Mouse (Mus musculus) heart, embryonic 14.5 days (tissue): ENCODE measurements at regions not wholly inside any gene's neighbourhood (a gene's known extent, or its start where the extent isn't known, plus 50 kb on each side); places are given as distances from the start of the nearest gene placed in this dataset.

Experiments
- ATAC-seq: fragments of 200-750 bp; cut with Nextera tagmentation; 2 replicates; pipeline ENCODE4 v1.8.0; 2017; ENCODE audit warnings: low read depth, moderate TSS enrichment; ENCODE audit not compliant: insufficient number of reproducible peaks, insufficient read depth, low FRiP score
- H3K27ac ChIP-seq, 2 experiments: fragments of 200-500 bp in 1 of 2; fragments of 300-500 bp in 1 of 2; sonication (generic) in 1 of 2; replicated peaks in 1 of 2; 2 replicates each; pipeline ENCODE4 v1.5.1; 2012 to 2014; ENCODE audit warnings: low read depth in 2 of 2, low read length in 2 of 2, control low read depth in 1 of 2, mild to moderate bottlenecking in 1 of 2, mixed read lengths in 1 of 2; ENCODE audit not compliant: control insufficient read depth in 1 of 2, insufficient read depth in 1 of 2
- H3K27me3 ChIP-seq: fragments of 300-500 bp; sonication (generic); 2 replicates; pipeline ENCODE4 v1.6.1; 2014; ENCODE audit warnings: mild to moderate bottlenecking, low read length, control low read depth; ENCODE audit not compliant: control insufficient read depth, insufficient read depth
- H3K36me3 ChIP-seq: fragments of 300-500 bp; sonication (generic); 2 replicates; pipeline ENCODE4 v1.6.1; 2014; ENCODE audit warnings: mild to moderate bottlenecking, control low read depth, low read length, mixed read lengths; ENCODE audit not compliant: control insufficient read depth, insufficient read depth
- H3K4me1 ChIP-seq, 2 experiments: fragments of 200-500 bp in 1 of 2; fragments of 300-500 bp in 1 of 2; sonication (generic) in 1 of 2; 2 replicates each; pipeline ENCODE4 v1.6.1; 2012 to 2014; ENCODE audit warnings: low read length in 2 of 2, control low read depth in 1 of 2, mixed read lengths in 1 of 2; ENCODE audit not compliant: control insufficient read depth in 2 of 2, insufficient read depth in 2 of 2
- H3K4me2 ChIP-seq: fragments of 300-500 bp; sonication (generic); 2 replicates; pipeline ENCODE4 v1.6.1; 2014; ENCODE audit warnings: mild to moderate bottlenecking, low read length
- H3K4me3 ChIP-seq, 2 experiments: fragments of 200-500 bp in 1 of 2; fragments of 300-500 bp in 1 of 2; sonication (generic) in 1 of 2; 2 replicates each; pipeline ENCODE4 v1.5.1; 2012 to 2014; ENCODE audit warnings: low read length in 2 of 2, mild to moderate bottlenecking in 2 of 2, control low read depth in 1 of 2, low read depth in 1 of 2, moderate library complexity in 1 of 2; ENCODE audit not compliant: control insufficient read depth in 1 of 2, insufficient read depth in 1 of 2
- H3K9ac ChIP-seq: fragments of 300-500 bp; sonication (generic); 2 replicates; pipeline ENCODE4 v1.6.1; 2014; ENCODE audit warnings: mild to moderate bottlenecking, low read length
- H3K9me3 ChIP-seq: fragments of 300-500 bp; sonication (generic); 2 replicates; pipeline ENCODE4 v1.6.1; 2016; ENCODE audit warnings: low read length, control low read depth; ENCODE audit not compliant: control insufficient read depth
- WGBS: fragments of 180-500 bp; shearing (Covaris S2); extraction: QIAGEN DNeasy Blood & Tissue Kit; methylation state at CpG from one replicate; pipeline ENCODE4 v1.1.7; 2014; 5-methylcytosine and 5-hydroxymethylcytosine counted together

- Histone ChIP-seq H3K9ac (no peak overlapping the region), H3K27ac (no peak overlapping the region), H3K9me3 (no peaks in the 10 kb centered on the region), H3K4me2 (no peak overlapping the region), H3K27me3 (no peaks in the 10 kb centered on the region), H3K4me1 (no peaks in the 10 kb centered on the region), H3K4me3 (no peak overlapping the region), H3K36me3 (no peaks in the 10 kb centered on the region)
- 50% methylated on average over 1 of the region's 1 CpGs for WGBS
- ATAC-seq = no peak
Measured at GRCm38 (mm10) chrX:77307374-77307773, 203.4 kb upstream of the Tbl1x start.

- no peaks in the 10 kb centered on the region for H3K27me3 ChIP-seq
- WGBS = 73% methylated on average over 3 of the region's 3 CpGs
- H3K36me3 ChIP-seq = no peaks in the 10 kb centered on the region
- no peaks in the 10 kb centered on the region for H3K9me3 ChIP-seq
- H3K4me3 ChIP-seq = no peak overlapping the region
- no peaks in the 10 kb centered on the region for H3K4me1 ChIP-seq
- no peak overlapping the region for H3K4me2 ChIP-seq
- no peak for ATAC-seq
- H3K27ac ChIP-seq = no peak overlapping the region
- no peak overlapping the region for H3K9ac ChIP-seq
Measured at GRCm38 (mm10) chrX:77314384-77314783, 196.4 kb upstream of the Tbl1x start.

GRCm38 (mm10) chrX:77323644-77324043 is 187.2 kb upstream of the Tbl1x start:
- no peaks in the 10 kb centered on the region for H3K9me3 ChIP-seq
- H3K4me3 ChIP-seq = no peak overlapping the region
- H3K27me3 ChIP-seq = no peaks in the 10 kb centered on the region
- no peak overlapping the region for H3K9ac ChIP-seq
- WGBS = 24% methylated on average over 4 of the region's 4 CpGs
- H3K4me1 ChIP-seq = no peaks in the 10 kb centered on the region
- no peaks in the 10 kb centered on the region for H3K36me3 ChIP-seq
- H3K4me2 ChIP-seq = no peak overlapping the region
- ATAC-seq = no peak
- no peak overlapping the region for H3K27ac ChIP-seq

GRCm38 (mm10) chrX:77353181-77353580 is 157.6 kb upstream of the Tbl1x start:
- WGBS = 32% methylated on average over 2 of the region's 2 CpGs
- Histone ChIP-seq H3K36me3 (no peaks in the 10 kb centered on the region), H3K9ac (no peak overlapping the region), H3K27me3 (no peaks in the 10 kb centered on the region), H3K9me3 (no peaks in the 10 kb centered on the region), H3K4me3 (no peak overlapping the region), H3K27ac (no peak overlapping the region), H3K4me1 (no peaks in the 10 kb centered on the region), H3K4me2 (no peak overlapping the region)
- ATAC-seq = no peak

GRCm38 (mm10) chrX:77360551-77360950 is 150.3 kb upstream of the Tbl1x start:
- 37% methylated on average over 2 of the region's 2 CpGs for WGBS
- Histone ChIP-seq H3K4me3 (no peak overlapping the region), H3K4me2 (no peak overlapping the region), H3K9me3 (no peaks in the 10 kb centered on the region), H3K36me3 (no peaks in the 10 kb centered on the region), H3K9ac (no peak overlapping the region), H3K27ac (no peak overlapping the region), H3K4me1 (no peaks in the 10 kb centered on the region), H3K27me3 (no peaks in the 10 kb centered on the region)
- no peak for ATAC-seq

- H3K4me1 ChIP-seq = no peaks in the 10 kb centered on the region
- H3K4me2 ChIP-seq = no peak overlapping the region
- H3K36me3 ChIP-seq = no peaks in the 10 kb centered on the region
- H3K27ac ChIP-seq = no peak overlapping the region
- H3K9me3 ChIP-seq = no peaks in the 10 kb centered on the region
- no peaks in the 10 kb centered on the region for H3K27me3 ChIP-seq
- H3K9ac ChIP-seq = no peak overlapping the region
- no peak overlapping the region for H3K4me3 ChIP-seq
- 64% methylated on average over 2 of the region's 2 CpGs for WGBS
- no peak for ATAC-seq
Measured at GRCm38 (mm10) chrX:77361106-77361505, 149.7 kb upstream of the Tbl1x start.

- Histone ChIP-seq H3K27ac (no peak overlapping the region), H3K27me3 (no peaks in the 10 kb centered on the region), H3K36me3 (no peaks in the 10 kb centered on the region), H3K9me3 (no peaks in the 10 kb centered on the region), H3K4me2 (no peak overlapping the region), H3K9ac (no peak overlapping the region), H3K4me1 (no peaks in the 10 kb centered on the region), H3K4me3 (no peak overlapping the region)
- WGBS = 27% methylated on average over 1 of the region's 1 CpGs
- no peak for ATAC-seq
Measured at GRCm38 (mm10) chrX:77363657-77364056, 147.2 kb upstream of the Tbl1x start.

- no peaks in the 10 kb centered on the region for H3K27me3 ChIP-seq
- H3K4me1 ChIP-seq = no peaks in the 10 kb centered on the region
- H3K36me3 ChIP-seq = no peaks in the 10 kb centered on the region
- H3K9me3 ChIP-seq = no peaks in the 10 kb centered on the region
- H3K4me3 ChIP-seq = no peak overlapping the region
- H3K27ac ChIP-seq = no peak overlapping the region
- no peak overlapping the region for H3K4me2 ChIP-seq
- no peak overlapping the region for H3K9ac ChIP-seq
- no peak for ATAC-seq
Measured at GRCm38 (mm10) chrX:77367351-77367750, 143.5 kb upstream of the Tbl1x start.
